Mouse (Mus musculus) brain, adult 10 weeks (tissue): ENCODE data around the gene Eif4g3. TPM values are rescaled to one million over a fixed set of nuclear protein-coding genes. Genes with fewer than 3 reads are reported as not detected.

Experiments
- polyA plus RNA-seq: library from polyadenylated mRNA; stranded (reverse); fragments of 350-450 nt; fragmentation: Illumina TruSeq; extraction: RNeasy Lipid Tissue Mini Kit (QIAGEN cat#74804); gene quantifications from one replicate; pipeline ENCODE4 v1.2.3, GENCODE M21; 2015; ENCODE audit warnings: low read depth, low replicate concordance

Eif4g3 gene
- polyA plus RNA-seq, result 100 TPM

GRCm38 (mm10) chr4:137992890-137993289 is at the start of gene Eif4g3:
TSS of gene Eif4g3 (plus strand) at chr4:137993022.

GRCm38 (mm10) chr4:138216200-138216890 is 223.5 kb downstream of the Eif4g3 start, which contains the start of gene Hp1bp3:
TSS of gene Hp1bp3 (plus strand) at chr4:138216296.

DNA sequence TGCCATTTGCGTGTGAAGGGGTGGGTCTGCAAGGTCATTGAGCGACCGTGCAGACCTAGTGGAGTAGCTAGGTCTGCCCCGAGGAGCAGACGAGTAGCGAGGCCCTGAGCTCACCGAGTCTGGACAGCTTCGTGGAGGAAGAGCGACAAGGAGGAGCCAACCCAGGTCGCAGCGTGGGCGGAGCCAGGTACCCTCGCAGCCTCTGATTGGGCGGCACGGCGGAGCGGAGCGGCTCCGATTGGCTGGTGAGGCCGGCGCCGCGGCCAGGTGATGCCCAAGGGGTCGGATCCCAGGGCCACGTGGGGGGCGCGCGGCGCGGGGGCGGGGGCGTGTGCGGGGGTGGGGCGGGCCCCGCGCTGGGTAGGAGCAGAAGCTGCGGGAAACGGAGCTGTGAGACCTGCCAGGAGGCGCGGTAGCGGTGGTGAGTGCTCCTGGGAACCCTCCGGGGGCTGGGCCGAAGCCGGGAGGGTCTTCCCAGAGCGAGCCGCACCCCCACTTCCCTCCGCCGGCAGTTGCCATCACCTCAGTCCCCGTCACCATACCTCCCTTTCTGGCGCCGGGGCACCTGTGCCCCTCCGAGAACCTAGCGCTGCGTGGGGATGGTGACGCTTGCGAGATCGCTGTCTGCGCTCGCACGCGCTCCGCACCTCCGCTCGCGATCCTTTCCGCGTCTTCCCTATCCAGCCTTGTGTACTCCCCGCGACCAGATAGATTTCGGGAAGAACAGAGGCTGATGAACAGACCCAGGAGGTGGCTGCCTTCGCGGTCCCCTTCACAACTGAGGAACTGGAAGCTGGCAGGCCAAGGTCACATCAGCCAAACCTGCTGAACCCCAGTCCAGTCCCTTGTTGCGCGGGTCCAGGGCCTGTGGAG is 257.5 kb downstream of the Eif4g3 start, which contains the start of the genes Sh2d5 and Kif17:
Gene Sh2d5, plus strand, starts transcription at position 316 of the 873 bp plus-strand sequence.
Gene Kif17, plus strand, starts transcription at position 348 of the 873 bp plus-strand sequence.

Other genes starting within 250 kb of the Eif4g3 start
- 7.8 TPM for gene Alpl, start 196.6 kb upstream of the Eif4g3 start, polyA plus RNA-seq
- 37.5 TPM for gene Ece1, start 130.8 kb upstream of the Eif4g3 start, polyA plus RNA-seq
- gene Hp1bp3, start 223.3 kb downstream of the Eif4g3 start, polyA plus RNA-seq, result 209 TPM